Mouse (Mus musculus) c-Kit-negative CD71-positive TER-119-positive erythroid progenitor cells, embryonic 14.5 days (primary cell): ENCODE data around the gene Plekhm3.

Experiments used
- DNase-seq: peaks from one replicate; pipeline ENCODE4 v3.0.0-alpha.2; 2013; ENCODE audit warnings: low read depth, low spot score

Gene Plekhm3

DNA sequence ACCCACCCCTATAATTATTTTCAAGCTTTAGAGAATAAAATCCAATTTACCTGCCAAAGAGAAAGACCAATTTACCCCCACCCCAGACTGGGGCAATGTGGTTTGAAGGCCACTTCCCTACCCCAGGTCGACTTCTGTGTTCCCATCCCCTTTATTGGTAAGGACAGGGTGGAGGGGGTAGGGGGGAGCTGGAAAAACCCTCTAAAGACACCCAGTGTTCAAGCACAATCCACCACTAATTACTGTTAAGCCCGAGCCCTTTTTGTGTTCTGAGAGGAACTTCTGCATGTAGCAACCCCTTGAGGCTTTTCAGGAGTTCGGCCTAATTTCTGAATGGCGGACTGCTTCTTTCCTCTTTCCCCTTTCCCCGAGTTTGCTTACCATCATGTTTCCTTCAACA lies 177.2 kb downstream of the Plekhm3 start:
- no peak for DNase-seq

GRCm38 (mm10) chr1:64773305-64773704 lies 183.3 kb downstream of the Plekhm3 start:
- no peak for DNase-seq

DNA sequence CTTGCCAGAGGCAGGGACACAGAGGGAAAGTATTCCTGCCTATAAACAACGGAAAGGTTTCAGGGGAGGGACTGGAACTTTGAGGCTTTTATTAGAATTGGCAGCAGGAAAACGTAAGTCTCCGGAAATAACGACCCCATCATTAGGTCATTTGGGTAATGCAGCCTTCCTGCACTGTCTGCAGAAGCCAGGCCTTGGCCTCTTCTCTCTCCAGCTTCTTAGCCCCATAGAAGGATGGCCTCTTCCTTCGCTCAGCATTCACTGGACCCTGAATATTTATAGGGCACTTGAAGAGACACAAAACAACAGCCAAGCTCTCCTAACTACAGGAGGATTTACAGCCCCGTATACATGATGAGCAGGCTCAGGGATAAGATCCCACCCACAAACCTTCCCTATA lies 186.5 kb downstream of the Plekhm3 start:
- DNase-seq = no peak

- DNase-seq = no peak
Measured at GRCm38 (mm10) chr1:64761646-64762045, 195.0 kb downstream of the Plekhm3 start.

GRCm38 (mm10) chr1:64757766-64758165 lies 198.9 kb downstream of the Plekhm3 start:
- no peak for DNase-seq

GRCm38 (mm10) chr1:64757254-64757653 lies 199.4 kb downstream of the Plekhm3 start:
- DNase-seq = no peak

DNA sequence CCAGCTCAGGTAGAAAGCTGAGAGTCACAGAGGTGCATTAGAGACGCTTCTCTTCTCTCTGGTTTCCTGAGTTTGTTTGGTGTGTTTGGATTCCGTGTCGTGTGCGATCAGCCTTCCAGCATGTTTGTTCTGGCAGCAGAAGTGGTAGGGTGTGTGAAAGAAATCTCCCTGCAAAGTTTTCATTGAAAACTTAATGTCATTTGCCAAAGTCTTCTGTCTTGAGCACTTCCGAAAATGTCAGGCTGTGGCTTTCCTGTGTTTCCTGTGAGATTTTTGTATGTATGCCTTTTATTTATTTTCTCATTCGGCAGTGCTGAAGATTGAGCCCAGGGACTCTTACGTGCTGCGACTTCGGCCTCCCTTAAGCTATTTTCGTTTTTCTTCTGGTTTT lies 200.0 kb downstream of the Plekhm3 start:
- no peak for DNase-seq

DNA sequence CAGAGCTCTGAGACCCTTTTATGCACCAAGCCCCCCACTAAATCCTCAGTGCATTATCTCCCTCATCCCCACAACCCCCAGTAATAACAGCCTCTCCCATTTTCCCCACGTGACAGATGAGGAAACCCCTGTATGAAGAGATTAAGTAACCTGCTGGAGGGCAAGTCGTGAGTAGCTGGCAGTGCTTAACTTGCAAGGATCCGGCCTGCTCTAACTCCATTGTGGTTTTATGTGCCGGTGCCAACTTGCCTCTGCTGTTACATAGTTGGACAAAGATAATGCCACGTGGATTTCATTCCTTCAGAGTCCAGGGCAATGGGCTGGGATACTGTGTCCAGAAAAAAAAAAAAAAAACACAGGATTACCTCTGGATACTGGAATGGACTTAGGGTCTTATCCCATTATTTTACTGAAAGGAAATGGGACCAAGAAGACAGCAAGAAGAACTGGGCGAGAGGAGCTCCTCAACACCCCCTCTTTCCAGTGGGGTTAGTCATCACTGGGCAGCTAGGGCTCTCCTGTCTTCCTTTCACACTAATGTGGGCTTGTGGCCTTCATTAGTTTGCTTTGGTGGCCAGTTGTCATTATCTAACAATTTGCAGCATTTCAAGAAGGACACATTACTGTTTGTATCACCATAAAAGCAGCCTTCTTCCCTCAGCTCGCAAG lies 200.5 kb downstream of the Plekhm3 start:
- DNase-seq = no peak

- DNase-seq = no peak
Measured at GRCm38 (mm10) chr1:64754658-64755057, 202.0 kb downstream of the Plekhm3 start.

DNA sequence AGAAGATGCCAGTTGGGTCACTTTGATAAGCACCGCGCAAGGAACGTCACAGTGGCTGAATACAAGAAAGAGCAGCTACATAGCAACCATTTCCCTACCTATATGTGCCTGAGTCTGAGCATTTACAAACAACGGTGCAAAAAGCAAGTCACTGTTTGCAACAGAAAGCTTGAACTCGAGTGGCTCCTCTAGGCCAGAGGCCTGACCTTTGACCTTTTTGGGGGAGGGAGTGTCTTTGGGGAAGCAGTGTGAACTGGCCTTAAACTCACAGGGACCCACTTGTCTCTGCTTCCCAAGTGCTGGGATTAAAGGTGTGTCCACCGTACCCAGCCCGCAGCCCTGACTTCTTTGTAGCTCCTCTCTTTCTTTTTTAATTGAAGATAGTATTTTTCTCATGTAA lies 203.0 kb downstream of the Plekhm3 start:
- DNase-seq = no peak

GRCm38 (mm10) chr1:64753109-64753508 lies 203.5 kb downstream of the Plekhm3 start:
- no peak for DNase-seq

DNA sequence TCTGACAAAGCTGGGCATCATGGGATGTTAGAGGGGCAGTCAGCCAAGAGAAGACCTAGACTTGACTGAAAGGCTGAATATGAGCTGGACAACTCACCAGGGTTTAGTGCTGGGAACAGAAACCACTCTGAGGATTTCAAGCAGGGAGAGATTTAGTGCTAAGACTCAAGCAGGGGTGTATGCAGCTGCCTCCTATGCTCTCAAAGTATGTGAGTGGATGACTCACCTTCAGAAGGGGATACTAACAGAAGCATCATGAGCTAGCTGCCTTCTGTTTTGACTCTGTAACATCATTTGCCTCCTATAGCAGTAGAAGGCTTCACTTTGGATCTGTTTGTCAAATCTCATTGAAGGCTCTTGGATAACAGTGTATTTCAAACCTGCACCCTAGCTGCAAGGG lies 212.0 kb downstream of the Plekhm3 start:
- DNase-seq = no peak

- no peak for DNase-seq
Measured at GRCm38 (mm10) chr1:64742741-64743408, 213.7 kb downstream of the Plekhm3 start.

- no peak for DNase-seq
Measured at GRCm38 (mm10) chr1:64738661-64739082, 218.0 kb downstream of the Plekhm3 start.

DNA sequence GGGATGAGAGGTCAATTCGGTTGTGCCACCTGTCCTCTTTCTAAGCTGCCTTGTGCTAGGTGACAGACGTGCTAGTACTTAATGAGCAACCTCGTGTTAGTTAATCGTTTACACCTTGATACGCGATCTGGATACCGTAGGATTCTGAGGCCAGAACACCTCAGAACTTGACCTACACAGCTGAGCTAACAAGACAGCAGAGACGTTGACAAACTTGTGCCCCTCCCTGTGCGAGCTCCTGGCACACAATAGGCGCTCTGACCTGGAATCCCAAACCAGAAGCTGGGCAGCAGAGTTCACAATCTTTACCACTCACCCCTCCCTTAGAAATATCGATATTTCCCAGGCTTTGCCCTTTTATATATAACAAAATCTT lies 218.5 kb downstream of the Plekhm3 start:
- no peak for DNase-seq

DNA sequence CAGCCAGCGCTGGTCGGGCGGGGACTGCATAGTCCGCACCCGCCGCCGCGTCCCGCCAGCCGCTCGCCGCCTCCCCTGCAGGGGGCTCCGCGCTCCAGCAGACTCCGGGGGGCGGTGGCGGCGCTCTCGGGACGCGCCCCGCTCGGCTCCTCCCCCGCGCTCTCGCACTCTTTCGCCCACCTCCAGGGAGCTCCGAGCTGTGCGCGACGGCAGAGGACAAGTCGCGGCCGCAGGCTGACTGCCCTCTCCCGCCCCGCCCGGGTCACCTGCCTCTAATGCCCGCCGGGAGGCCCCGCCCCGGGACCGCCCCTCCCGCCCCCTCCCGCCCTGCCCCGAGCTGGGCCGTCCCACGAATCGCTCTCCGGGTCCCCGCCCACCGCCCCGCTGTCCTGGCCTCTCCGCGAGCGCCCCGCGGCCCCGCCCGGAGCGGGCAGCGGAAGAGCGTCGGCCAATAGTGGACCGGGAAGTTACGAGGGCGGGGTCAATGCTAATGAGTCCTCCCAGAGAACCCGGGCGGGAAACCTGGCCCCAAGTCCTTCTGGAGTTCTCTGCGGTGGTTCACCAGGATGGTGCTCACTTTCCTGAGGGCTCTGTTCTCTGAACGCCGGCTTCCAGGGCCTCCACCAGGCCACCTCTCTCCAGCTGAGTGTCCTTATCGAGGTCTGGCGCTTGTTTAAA lies 219.0 kb downstream of the Plekhm3 start, which contains the start of gene Fzd5:
Gene Fzd5 (minus strand): TSS at position 250 of the 678 bp plus-strand sequence.
- peak; percentile 93 for DNase-seq

GRCm38 (mm10) chr1:64736681-64737501 lies 219.7 kb downstream of the Plekhm3 start:
- no peak for DNase-seq
